Mouse (Mus musculus): ENCODE results near the gene Pfdn2. TPM values are rescaled to one million over a fixed set of nuclear protein-coding genes. Genes with fewer than 3 reads are reported as not detected.
A peak's percentile ranks its signal among the peaks of the same experiment; 100 is the strongest.
"Not testable (repeated sequence)": the region's sequence is repeated elsewhere in the genome, so short reads cannot be mapped to it uniquely, and the experiment has no call there.

Gene Pfdn2
- polyA plus RNA-seq, 1 experiment from 2014 or later, result 73.7 TPM

GRCm38 (mm10) chr1:171325571-171325970 lies 19.9 kb upstream of the Pfdn2 start:
- no peaks in the 10 kb centered on the region for H3K9me3 ChIP-seq (ENCODE audit: control insufficient read depth, low read length)
- no peak overlapping the region for H3K4me3 ChIP-seq (ENCODE audit: low read depth, low read length)
- no peak overlapping the region for H3K9ac ChIP-seq (ENCODE audit: low read depth, low read length)
- 77% methylated on average over 2 of the region's 2 CpGs for WGBS
- no peak overlapping the region for H3K4me2 ChIP-seq
- no peaks in the 10 kb centered on the region for H3K27me3 ChIP-seq (replicated peaks; ENCODE audit: control insufficient read depth, insufficient read depth, low read length)
- peaks cover 4% of the 10 kb centered on the region; the same call in 1 of the 2 replicates for H3K36me3 ChIP-seq (ENCODE audit: control insufficient read depth, insufficient read depth, low read length)
- DNase-seq (ENCODE audit: low spot score) (no peak), ATAC-seq (replicated peaks; ENCODE audit: low FRiP score) (no peak)
- H3K27ac ChIP-seq (ENCODE audit: low read depth, low read length), result no peak overlapping the region
- peaks cover 10% of the 10 kb centered on the region for H3K4me1 ChIP-seq (replicated peaks; ENCODE audit: control insufficient read depth, insufficient read depth, low read length)

GRCm38 (mm10) chr1:171326588-171326987 lies 18.9 kb upstream of the Pfdn2 start:
- H3K9me3 ChIP-seq (ENCODE audit: control insufficient read depth, low read length); H3K4me3 ChIP-seq (ENCODE audit: low read depth, low read length); H3K27ac ChIP-seq (ENCODE audit: low read depth, low read length); H3K36me3 ChIP-seq (ENCODE audit: control insufficient read depth, insufficient read depth, low read length); DNase-seq (ENCODE audit: low spot score); ATAC-seq (replicated peaks; ENCODE audit: low FRiP score); H3K27me3 ChIP-seq (replicated peaks; ENCODE audit: control insufficient read depth, insufficient read depth, low read length); H3K9ac ChIP-seq (ENCODE audit: low read depth, low read length); H3K4me2 ChIP-seq: not testable (repeated sequence)
- peaks cover 13% of the 10 kb centered on the region for H3K4me1 ChIP-seq (replicated peaks; ENCODE audit: control insufficient read depth, insufficient read depth, low read length)
- WGBS, result 71% methylated on average over 4 of the region's 4 CpGs

- Histone ChIP-seq H3K4me3 (ENCODE audit: low read depth, low read length) (peak overlapping the region; percentile 94), H3K36me3 (ENCODE audit: control insufficient read depth, insufficient read depth, low read length) (peaks cover 4% of the 10 kb centered on the region; the same call in 1 of the 2 replicates), H3K4me2 (peak overlapping the region; percentile 74), H3K27ac (ENCODE audit: low read depth, low read length) (peak overlapping the region; percentile 98), H3K9me3 (ENCODE audit: control insufficient read depth, low read length) (no peaks in the 10 kb centered on the region), H3K9ac (ENCODE audit: low read depth, low read length) (peak overlapping the region; percentile 97), H3K4me1 (replicated peaks; ENCODE audit: control insufficient read depth, insufficient read depth, low read length) (peaks cover 13% of the 10 kb centered on the region), H3K27me3 (replicated peaks; ENCODE audit: control insufficient read depth, insufficient read depth, low read length) (no peaks in the 10 kb centered on the region)
- WGBS, result 32% methylated on average over 9 of the region's 9 CpGs
- ATAC-seq (replicated peaks; ENCODE audit: low FRiP score), result no peak
- DNase-seq (ENCODE audit: low spot score), result no peak
These were observed 17.2 kb upstream of the Pfdn2 start for GRCm38 (mm10) chr1:171328244-171328643.

GRCm38 (mm10) chr1:171328839-171329432 lies 16.5 kb upstream of the Pfdn2 start, which contains the start of gene Dedd:
Gene Dedd (plus strand): TSS chr1:171329145.
- peaks cover 4% of the 10 kb centered on the region; the same call in 1 of the 2 replicates for H3K36me3 ChIP-seq (ENCODE audit: control insufficient read depth, insufficient read depth, low read length)
- H3K9ac ChIP-seq (ENCODE audit: low read depth, low read length), result peak within 1 kb of the TSS; percentile 97
- DNase-seq (ENCODE audit: low spot score), result peak; percentile 92
- H3K9me3 ChIP-seq (ENCODE audit: control insufficient read depth, low read length), result no peaks in the 10 kb centered on the region
- ATAC-seq (replicated peaks; ENCODE audit: low FRiP score), result peak; percentile 88
- H3K4me2 ChIP-seq, result peak within 1 kb of the TSS; percentile 74
- peak within 1 kb of the TSS; percentile 98 for H3K27ac ChIP-seq (ENCODE audit: low read depth, low read length)
- under 1% methylated on average over 48 of the region's 48 CpGs for WGBS
- H3K27me3 ChIP-seq (replicated peaks; ENCODE audit: control insufficient read depth, insufficient read depth, low read length), result no peaks in the 10 kb centered on the region
- peak within 1 kb of the TSS; percentile 94 for H3K4me3 ChIP-seq (ENCODE audit: low read depth, low read length)
- peaks cover 13% of the 10 kb centered on the region for H3K4me1 ChIP-seq (replicated peaks; ENCODE audit: control insufficient read depth, insufficient read depth, low read length)

- Histone ChIP-seq H3K9me3 (ENCODE audit: control insufficient read depth, low read length) (no peaks in the 10 kb centered on the region), H3K4me2 (peak overlapping the region; percentile 74), H3K4me3 (ENCODE audit: low read depth, low read length) (peak overlapping the region; percentile 94), H3K27ac (ENCODE audit: low read depth, low read length) (peak overlapping the region; percentile 98), H3K36me3 (ENCODE audit: control insufficient read depth, insufficient read depth, low read length) (peaks cover 4% of the 10 kb centered on the region; the same call in 1 of the 2 replicates), H3K27me3 (replicated peaks; ENCODE audit: control insufficient read depth, insufficient read depth, low read length) (no peaks in the 10 kb centered on the region), H3K4me1 (replicated peaks; ENCODE audit: control insufficient read depth, insufficient read depth, low read length) (peaks cover 13% of the 10 kb centered on the region), H3K9ac (ENCODE audit: low read depth, low read length) (peak overlapping the region; percentile 97)
- DNase-seq (ENCODE audit: low spot score) (peak; percentile 93), ATAC-seq (replicated peaks; ENCODE audit: low FRiP score) (peak; percentile 77)
- 2% methylated on average over 57 of the region's 61 CpGs for WGBS
These were observed 15.8 kb upstream of the Pfdn2 start for GRCm38 (mm10) chr1:171329433-171330215.

GRCm38 (mm10) chr1:171330216-171330560 lies 15.3 kb upstream of the Pfdn2 start:
- DNase-seq (ENCODE audit: low spot score) (no peak), ATAC-seq (replicated peaks; ENCODE audit: low FRiP score) (no peak)
- no peaks in the 10 kb centered on the region for H3K36me3 ChIP-seq (ENCODE audit: control insufficient read depth, insufficient read depth, low read length)
- peak overlapping the region; percentile 97 for H3K9ac ChIP-seq (ENCODE audit: low read depth, low read length)
- no peaks in the 10 kb centered on the region for H3K9me3 ChIP-seq (ENCODE audit: control insufficient read depth, low read length)
- WGBS, result under 1% methylated on average over 4 of the region's 4 CpGs
- H3K27me3 ChIP-seq (replicated peaks; ENCODE audit: control insufficient read depth, insufficient read depth, low read length), result no peaks in the 10 kb centered on the region
- peak overlapping the region; percentile 98 for H3K27ac ChIP-seq (ENCODE audit: low read depth, low read length)
- H3K4me3 ChIP-seq (ENCODE audit: low read depth, low read length), result peak overlapping the region; percentile 94
- H3K4me1 ChIP-seq (replicated peaks; ENCODE audit: control insufficient read depth, insufficient read depth, low read length), result peaks cover 13% of the 10 kb centered on the region
- H3K4me2 ChIP-seq, result peak overlapping the region; percentile 74

- H3K9ac ChIP-seq (ENCODE audit: low read depth, low read length), result no peak overlapping the region
- no peak overlapping the region for H3K4me3 ChIP-seq (ENCODE audit: low read depth, low read length)
- WGBS, result 96% methylated on average over 16 of the region's 16 CpGs
- no peaks in the 10 kb centered on the region for H3K9me3 ChIP-seq (ENCODE audit: control insufficient read depth, low read length)
- ATAC-seq (replicated peaks; ENCODE audit: low FRiP score), result no peak
- H3K27ac ChIP-seq (ENCODE audit: low read depth, low read length), result no peak overlapping the region
- peaks cover 8% of the 10 kb centered on the region for H3K4me1 ChIP-seq (replicated peaks; ENCODE audit: control insufficient read depth, insufficient read depth, low read length)
- H3K4me2 ChIP-seq, result no peak overlapping the region
- H3K27me3 ChIP-seq (replicated peaks; ENCODE audit: control insufficient read depth, insufficient read depth, low read length), result no peaks in the 10 kb centered on the region
- peaks cover 34% of the 10 kb centered on the region for H3K36me3 ChIP-seq (ENCODE audit: control insufficient read depth, insufficient read depth, low read length)
- no peak for DNase-seq (ENCODE audit: low spot score)
These were observed 2.9 kb upstream of the Pfdn2 start for GRCm38 (mm10) chr1:171342262-171343207.

GRCm38 (mm10) chr1:171343922-171344677 lies 1.4 kb upstream of the Pfdn2 start:
- H3K27ac ChIP-seq (ENCODE audit: low read depth, low read length), result no peak overlapping the region
- 80% methylated on average over 9 of the region's 9 CpGs for WGBS
- peak overlapping the region; percentile 81 for H3K4me2 ChIP-seq
- peaks cover 23% of the 10 kb centered on the region for H3K36me3 ChIP-seq (ENCODE audit: control insufficient read depth, insufficient read depth, low read length)
- ATAC-seq (replicated peaks; ENCODE audit: low FRiP score) (peak; percentile 12; the same call in 1 of the 2 replicates), DNase-seq (ENCODE audit: low spot score) (no peak)
- H3K4me1 ChIP-seq (replicated peaks; ENCODE audit: control insufficient read depth, insufficient read depth, low read length), result peaks cover 8% of the 10 kb centered on the region
- H3K9me3 ChIP-seq (ENCODE audit: control insufficient read depth, low read length), result no peaks in the 10 kb centered on the region
- no peak overlapping the region for H3K9ac ChIP-seq (ENCODE audit: low read depth, low read length)
- H3K4me3 ChIP-seq (ENCODE audit: low read depth, low read length), result peak overlapping the region; percentile 95
- H3K27me3 ChIP-seq (replicated peaks; ENCODE audit: control insufficient read depth, insufficient read depth, low read length), result no peaks in the 10 kb centered on the region
